Mouse (Mus musculus) heart, adult 18-20 months (tissue): ENCODE results near the gene Abca2. TPM values are rescaled to one million over a fixed set of nuclear protein-coding genes. Genes with fewer than 3 reads are reported as not detected.
"Not testable (repeated sequence)": the region's sequence is repeated elsewhere in the genome, so short reads cannot be mapped to it uniquely, and the experiment has no call there.

ENCODE experiments used
- DNase-seq, 2 experiments: peaks; one replicate each; pipeline ENCODE4 v3.0.0; 2021 to 2022; ENCODE audit warnings: mixed read lengths in 1 of 2
- long read RNA-seq, 2 experiments: library from polyadenylated mRNA; stranded (forward); transcript quantifications; one replicate each; pipeline ENCODE4 v2.0.0; 2021
- total RNA-seq, 2 experiments: library from RNA; stranded (reverse); gene quantifications; 2 replicates each; pipeline ENCODE4 v1.2.3; 2021

Abca2 gene
- total RNA-seq = 10 to 100 TPM; 41.4 to 43.2 TPM
- long read RNA-seq, experiment 1, partial matches to known transcripts = 20 of 21 reads
- long read RNA-seq, experiment 1, other reads (novel, unspliced or antisense) = 1 of 21 reads
- long read RNA-seq, experiment 2, partial matches to known transcripts = 8 of 8 reads
- long read RNA-seq, experiment 2, other reads (novel, unspliced or antisense) = 0 of 8 reads

- peak; percentile 91 to 96 for DNase-seq
These were observed at the start of gene Abca2 for GRCm38 (mm10) chr2:25428442-25429236. Gene Abca2, plus strand, starts transcription at chr2:25428703.

DNA sequence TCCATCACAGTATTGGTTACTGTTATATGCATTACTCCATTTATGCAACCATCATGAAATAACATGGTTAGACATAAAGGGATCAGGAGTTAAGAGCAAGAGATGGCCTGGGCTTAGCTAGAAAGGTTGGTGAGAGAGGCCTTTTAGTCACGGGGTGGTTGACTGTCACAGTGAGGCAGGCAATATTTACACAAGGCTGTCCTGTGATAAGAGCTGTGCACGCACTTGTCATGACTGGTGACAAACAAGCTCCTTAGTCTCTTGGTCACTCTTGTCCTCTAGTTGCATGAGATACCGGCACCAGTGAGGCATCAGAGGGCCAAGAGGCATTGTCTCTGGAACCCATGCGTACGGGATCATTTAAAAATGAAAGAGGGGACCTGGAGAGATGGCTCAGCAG is 44.0 kb upstream of the Abca2 start:
- DNase-seq = no peak

GRCm38 (mm10) chr2:25391266-25391665 is 37.2 kb upstream of the Abca2 start:
- peak in 1 of 2 experiments; percentile 27 for DNase-seq

GRCm38 (mm10) chr2:25394281-25395221 is 34.0 kb upstream of the Abca2 start:
- DNase-seq = peak; percentile 73 to 79

GRCm38 (mm10) chr2:25395721-25396596 is 32.5 kb upstream of the Abca2 start, which contains the start of gene Entpd2:
Gene Entpd2, plus strand, starts transcription at chr2:25395874.
- peak; percentile 42 to 64 for DNase-seq

- peak; percentile 63 to 73 for DNase-seq
These were observed 31.9 kb upstream of the Abca2 start for GRCm38 (mm10) chr2:25396597-25396983.

GRCm38 (mm10) chr2:25397010-25397409 is 31.5 kb upstream of the Abca2 start:
- no peak for DNase-seq

- no peak for DNase-seq
These were observed 30.4 kb upstream of the Abca2 start for GRCm38 (mm10) chr2:25398065-25398464.

- no peak for DNase-seq
These were observed 29.5 kb upstream of the Abca2 start, which contains the start of gene Npdc1 for GRCm38 (mm10) chr2:25399051-25399450. Gene Npdc1, plus strand, starts transcription at chr2:25399351.

- DNase-seq = peak; percentile 76 to 87
These were observed 28.2 kb upstream of the Abca2 start for GRCm38 (mm10) chr2:25400291-25400690.

- peak; percentile 75 to 81 for DNase-seq
These were observed 27.7 kb upstream of the Abca2 start for GRCm38 (mm10) chr2:25400764-25401163.

GRCm38 (mm10) chr2:25402377-25402971 is 26.0 kb upstream of the Abca2 start:
- peak; percentile 47 to 77 for DNase-seq

GRCm38 (mm10) chr2:25402972-25403601 is 25.4 kb upstream of the Abca2 start:
- peak; percentile 82 to 84 for DNase-seq

GRCm38 (mm10) chr2:25403994-25404393 is 24.5 kb upstream of the Abca2 start:
- DNase-seq = no peak

DNA sequence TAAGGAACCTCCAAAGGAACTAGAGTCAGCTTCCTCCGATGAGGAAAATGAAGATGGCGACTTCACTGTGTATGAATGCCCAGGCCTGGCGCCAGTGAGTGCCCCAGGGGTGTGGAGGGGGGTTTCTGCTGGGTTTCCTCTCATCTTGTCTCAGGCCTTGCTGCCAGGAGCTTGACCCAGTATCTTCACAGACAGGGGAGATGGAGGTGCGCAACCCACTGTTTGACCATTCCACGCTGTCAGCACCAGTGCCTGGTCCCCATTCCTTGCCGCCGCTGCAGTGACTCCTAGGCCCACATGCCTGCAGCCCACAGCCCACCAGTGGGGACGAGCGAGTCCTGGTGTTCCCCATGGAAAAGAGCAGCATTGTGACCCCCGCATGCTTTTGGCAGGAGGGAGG is 19.6 kb upstream of the Abca2 start:
- no peak for DNase-seq

GRCm38 (mm10) chr2:25413436-25413835 is 15.1 kb upstream of the Abca2 start:
- DNase-seq = not testable (repeated sequence)

- DNase-seq = peak; percentile 37 to 62
These were observed 11.1 kb upstream of the Abca2 start for GRCm38 (mm10) chr2:25417426-25417825.

GRCm38 (mm10) chr2:25421896-25422295 is 6.6 kb upstream of the Abca2 start:
- peak; percentile 39 to 65 for DNase-seq

GRCm38 (mm10) chr2:25422587-25423410 is 5.7 kb upstream of the Abca2 start, which contains the start of gene Fut7:
Gene Fut7, plus strand, starts transcription at chr2:25423267.
- DNase-seq = peak; percentile 34 to 44
